Mouse (Mus musculus) macrophage (primary cell): Measurements from ENCODE around the gene Plppr3. TPM values are rescaled to one million over a fixed set of nuclear protein-coding genes. Genes with fewer than 3 reads are reported as not detected.

Experiments used
- H3K27ac ChIP-seq: fragments of 350-480 bp; formaldehyde crosslinking; 2 replicates; pipeline ENCODE4 v1.9.0; 2021
- H3K36me3 ChIP-seq: fragments of 350-480 bp; formaldehyde crosslinking; 2 replicates; pipeline ENCODE4 v1.9.0; 2021; ENCODE audit errors: inconsistent target
- H3K4me3 ChIP-seq: fragments of 350-480 bp; formaldehyde crosslinking; 2 replicates; pipeline ENCODE4 v1.9.0; 2021; ENCODE audit errors: inconsistent target
- H3K79me2 ChIP-seq: fragments of 350-480 bp; formaldehyde crosslinking; 2 replicates; pipeline ENCODE4 v1.9.0; 2021; ENCODE audit errors: inconsistent target
- WGBS: methylation state at CpG from one replicate; pipeline ENCODE4 v1.1.7; 2026; ENCODE audit warnings: inconsistent platforms; ENCODE audit not compliant: missing documents; 5-methylcytosine and 5-hydroxymethylcytosine counted together
- polyA plus RNA-seq: library from polyadenylated mRNA; stranded (reverse); fragments of 250-400 nt; gene quantifications from 3 replicates; pipeline ENCODE4 v1.2.4, GENCODE M21; 2018; ENCODE audit warnings: inconsistent platforms

Plppr3 gene
- polyA plus RNA-seq, 1 experiment from 2014 or later = 1.0 TPM

GRCm38 (mm10) chr10:79840091-79840490, 34.3 kb downstream of the Plppr3 start:
- WGBS = 94% methylated on average over 3 of the region's 3 CpGs
- Histone ChIP-seq H3K4me3 (no peak overlapping the region), H3K27ac (no peak overlapping the region), H3K36me3 (no peaks in the 10 kb centered on the region), H3K79me2 (no peaks in the 10 kb centered on the region)

- H3K36me3 ChIP-seq = no peaks in the 10 kb centered on the region
- H3K79me2 ChIP-seq = no peaks in the 10 kb centered on the region
- no peak overlapping the region for H3K27ac ChIP-seq
- WGBS = 33% methylated on average over 2 of the region's 2 CpGs
- H3K4me3 ChIP-seq = no peak overlapping the region
These were observed 36.3 kb downstream of the Plppr3 start for GRCm38 (mm10) chr10:79838151-79838550.

GRCm38 (mm10) chr10:79836918-79837317, 37.5 kb downstream of the Plppr3 start:
- no peaks in the 10 kb centered on the region for H3K79me2 ChIP-seq
- no peak overlapping the region for H3K4me3 ChIP-seq
- 100% methylated on average over 3 of the region's 3 CpGs for WGBS
- H3K27ac ChIP-seq = no peak overlapping the region
- H3K36me3 ChIP-seq = no peaks in the 10 kb centered on the region

GRCm38 (mm10) chr10:79834769-79835398, 39.5 kb downstream of the Plppr3 start:
- H3K36me3 ChIP-seq = no peaks in the 10 kb centered on the region
- WGBS = 26% methylated on average over 9 of the region's 9 CpGs
- H3K27ac ChIP-seq = no peak overlapping the region
- no peaks in the 10 kb centered on the region for H3K79me2 ChIP-seq
- H3K4me3 ChIP-seq = no peak overlapping the region

- WGBS = 55% methylated on average over 9 of the region's 9 CpGs
- Histone ChIP-seq H3K27ac (no peak overlapping the region), H3K36me3 (no peaks in the 10 kb centered on the region), H3K4me3 (no peak overlapping the region), H3K79me2 (no peaks in the 10 kb centered on the region)
These were observed 41.6 kb downstream of the Plppr3 start for GRCm38 (mm10) chr10:79832786-79833181.

GRCm38 (mm10) chr10:79832026-79832785, 42.2 kb downstream of the Plppr3 start:
- H3K4me3 ChIP-seq = no peak overlapping the region
- 18% methylated on average over 7 of the region's 7 CpGs for WGBS
- H3K36me3 ChIP-seq = no peaks in the 10 kb centered on the region
- H3K79me2 ChIP-seq = no peaks in the 10 kb centered on the region
- H3K27ac ChIP-seq = no peak overlapping the region

- no peak overlapping the region for H3K27ac ChIP-seq
- no peaks in the 10 kb centered on the region for H3K36me3 ChIP-seq
- H3K79me2 ChIP-seq = no peaks in the 10 kb centered on the region
- no peak overlapping the region for H3K4me3 ChIP-seq
- WGBS = 53% methylated on average over 3 of the region's 3 CpGs
These were observed 42.9 kb downstream of the Plppr3 start for GRCm38 (mm10) chr10:79831583-79831982.

- Histone ChIP-seq H3K36me3 (no peaks in the 10 kb centered on the region), H3K27ac (0 out of 2 replicates have a peak overlapping the region, but pooled peaks have one; percentile 0), H3K4me3 (no peak overlapping the region), H3K79me2 (no peaks in the 10 kb centered on the region)
- WGBS = 26% methylated on average over 6 of the region's 6 CpGs
These were observed 50.0 kb downstream of the Plppr3 start for GRCm38 (mm10) chr10:79824413-79824812.

GRCm38 (mm10) chr10:79823011-79823410, 51.4 kb downstream of the Plppr3 start:
- 75% methylated on average over 6 of the region's 6 CpGs for WGBS
- Histone ChIP-seq H3K36me3 (no peaks in the 10 kb centered on the region), H3K79me2 (no peaks in the 10 kb centered on the region), H3K27ac (no peak overlapping the region), H3K4me3 (no peak overlapping the region)

- Histone ChIP-seq H3K4me3 (no peak overlapping the region), H3K79me2 (no peaks in the 10 kb centered on the region), H3K36me3 (no peaks in the 10 kb centered on the region), H3K27ac (no peak overlapping the region)
- 89% methylated on average over 17 of the region's 17 CpGs for WGBS
These were observed 52.1 kb downstream of the Plppr3 start for GRCm38 (mm10) chr10:79822372-79822771.

GRCm38 (mm10) chr10:79821731-79822130, 52.7 kb downstream of the Plppr3 start:
- H3K36me3 ChIP-seq = no peaks in the 10 kb centered on the region
- H3K4me3 ChIP-seq = no peak overlapping the region
- 94% methylated on average over 11 of the region's 12 CpGs for WGBS
- H3K79me2 ChIP-seq = no peaks in the 10 kb centered on the region
- H3K27ac ChIP-seq = no peak overlapping the region

GRCm38 (mm10) chr10:79820782-79821181, 53.7 kb downstream of the Plppr3 start, which contains the start of gene Misp:
TSS of gene Misp (plus strand) at chr10:79820989.
- H3K27ac ChIP-seq = no peak within 1 kb of the TSS
- 71% methylated on average over 11 of the region's 11 CpGs for WGBS
- no peak within 1 kb of the TSS for H3K4me3 ChIP-seq
- H3K36me3 ChIP-seq = no peaks in the 10 kb centered on the region
- H3K79me2 ChIP-seq = no peaks in the 10 kb centered on the region

GRCm38 (mm10) chr10:79820277-79820676, 54.2 kb downstream of the Plppr3 start:
- Histone ChIP-seq H3K4me3 (no peak overlapping the region), H3K27ac (no peak overlapping the region), H3K79me2 (no peaks in the 10 kb centered on the region), H3K36me3 (no peaks in the 10 kb centered on the region)
- 85% methylated on average over 8 of the region's 8 CpGs for WGBS

GRCm38 (mm10) chr10:79819606-79820005, 54.8 kb downstream of the Plppr3 start:
- no peaks in the 10 kb centered on the region for H3K79me2 ChIP-seq
- H3K4me3 ChIP-seq = no peak overlapping the region
- H3K27ac ChIP-seq = no peak overlapping the region
- no peaks in the 10 kb centered on the region for H3K36me3 ChIP-seq
- 95% methylated on average over 14 of the region's 17 CpGs for WGBS

- no peak overlapping the region for H3K27ac ChIP-seq
- H3K4me3 ChIP-seq = no peak overlapping the region
- H3K36me3 ChIP-seq = no peaks in the 10 kb centered on the region
- no peaks in the 10 kb centered on the region for H3K79me2 ChIP-seq
- 95% methylated on average over 4 of the region's 4 CpGs for WGBS
These were observed 56.2 kb downstream of the Plppr3 start for GRCm38 (mm10) chr10:79818225-79818624.
